Mouse (Mus musculus) heart, adult 2 months (tissue): ENCODE data around the gene Dynlrb2. TPM values are rescaled to one million over a fixed set of nuclear protein-coding genes. Genes with fewer than 3 reads are reported as not detected.
A peak's percentile ranks its signal among the peaks of the same experiment; 100 is the strongest.

Experiments used
- DNase-seq, 2 experiments: peaks; one replicate each; pipeline ENCODE4 v3.0.0; 2021
- H3K27ac ChIP-seq: fragments of 200-600 bp; 2 replicates; pipeline ENCODE4 v1.8.1; 2022
- H3K27me3 ChIP-seq: fragments of 200-500 bp; 2 replicates; pipeline ENCODE4 v1.6.1; 2012; ENCODE audit warnings: mild to moderate bottlenecking, low read length, inconsistent platforms, mixed read lengths; ENCODE audit not compliant: control insufficient read depth, insufficient read depth
- H3K36me3 ChIP-seq: fragments of 200-500 bp; 2 replicates; pipeline ENCODE4 v1.6.1; 2012; ENCODE audit warnings: low read length, inconsistent platforms; ENCODE audit not compliant: control insufficient read depth, insufficient read depth
- H3K4me1 ChIP-seq: fragments of 200-500 bp; 2 replicates; pipeline ENCODE4 v1.6.1; 2011; ENCODE audit warnings: low read length; ENCODE audit not compliant: control insufficient read depth, insufficient read depth
- H3K4me3 ChIP-seq: fragments of 200-600 bp; 2 replicates; pipeline ENCODE4 v1.8.1; 2022
- H3K79me2 ChIP-seq: fragments of 200-500 bp; replicated peaks from 2 replicates; pipeline ENCODE4 v1.6.1; 2012; ENCODE audit warnings: mild to moderate bottlenecking, inconsistent platforms, low read length, moderate library complexity, mixed read lengths; ENCODE audit not compliant: control insufficient read depth, insufficient read depth
- H3K9ac ChIP-seq: fragments of 200-500 bp; 2 replicates; pipeline ENCODE4 v1.6.1; 2012; ENCODE audit warnings: low read depth, mild to moderate bottlenecking, control low read depth, inconsistent platforms, low read length, mixed read lengths
- CTCF ChIP-seq: fragments of 200-600 bp; IDR thresholded peaks from 2 replicates; pipeline ENCODE4 v1.8.1; 2022; ENCODE audit warnings: antibody characterized with exemption, mild to moderate bottlenecking, moderate library complexity
- EP300 ChIP-seq: fragments of 200-500 bp; IDR thresholded peaks from 2 replicates; pipeline ENCODE4 v1.6.1; 2011; ENCODE audit warnings: low read depth, low read length, control low read depth; ENCODE audit not compliant: insufficient read depth
- POLR2A ChIP-seq: fragments of 200-500 bp; IDR thresholded peaks from 2 replicates; pipeline ENCODE4 v1.6.1; 2011; ENCODE audit warnings: mild to moderate bottlenecking, low read depth, low read length, control low read depth; ENCODE audit not compliant: insufficient read depth
- WGBS: fragments of 180-500 bp; shearing (Covaris S2); methylation state at CpG from one replicate; pipeline ENCODE4 v1.1.7; 2018; 5-methylcytosine and 5-hydroxymethylcytosine counted together
- intact Hi-C: fragments of 180-260 bp; cut with DNase I; formaldehyde crosslinking; loops from one replicate; pipeline ENCODE4 v1.15.1; 2025
- long read RNA-seq: library from polyadenylated mRNA; stranded (forward); transcript quantifications from one replicate; pipeline ENCODE4 v2.0.0, GENCODE M21; 2021
- polyA plus RNA-seq: library from polyadenylated mRNA; depleted of rRNA; stranded (reverse); fragments of >200 nt; gene quantifications from 2 replicates; pipeline ENCODE4 v1.2.3, GENCODE M21; 2012; rRNA removed
- total RNA-seq, 2 experiments: library from RNA; stranded (reverse); gene quantifications; 2 replicates each; pipeline ENCODE4 v1.2.3; 2021

Dynlrb2 gene
- total RNA-seq, result not detected
- polyA plus RNA-seq, result 5.4 TPM in 1 of 2 replicates, not detected in the other
- long read RNA-seq, result 0 reads

- H3K4me3 ChIP-seq, result peak within 1 kb of the TSS; percentile 49
- WGBS, result 4% methylated on average over 19 of the region's 19 CpGs
- no peaks in the 10 kb centered on the region for H3K36me3 ChIP-seq
- no peaks in the 10 kb centered on the region for H3K79me2 ChIP-seq
- no peak for TF ChIP-seq CTCF
- no peak for TF ChIP-seq EP300
- TF ChIP-seq POLR2A, result no peak
- intact Hi-C loops, result no loop called here
- H3K27me3 ChIP-seq, result no peaks in the 10 kb centered on the region
- H3K27ac ChIP-seq, result no peak within 1 kb of the TSS
- peak; percentile 80 to 89 for DNase-seq
- peak within 1 kb of the TSS; percentile 8; the same call in 1 of the 2 replicates for H3K9ac ChIP-seq
- peaks cover 1% of the 10 kb centered on the region; the same call in 1 of the 2 replicates for H3K4me1 ChIP-seq
Observed at GRCm38 (mm10) chr8:116504477-116505120, at the start of gene Dynlrb2. TSS of gene Dynlrb2 (plus strand) at chr8:116504974.

- 69% methylated on average over 11 of the region's 11 CpGs for WGBS
- DNase-seq, result no peak
- Histone ChIP-seq H3K4me1 (no peaks in the 10 kb centered on the region), H3K79me2 (no peaks in the 10 kb centered on the region), H3K27me3 (no peaks in the 10 kb centered on the region), H3K9ac (no peak overlapping the region), H3K4me3 (no peak overlapping the region), H3K27ac (no peak overlapping the region), H3K36me3 (no peaks in the 10 kb centered on the region)
- intact Hi-C loops, result no loop called here
- TF ChIP-seq POLR2A (no peak), EP300 (no peak), CTCF (no peak)
Observed at GRCm38 (mm10) chr8:116458569-116458968, 46.2 kb upstream of the Dynlrb2 start.

DNA sequence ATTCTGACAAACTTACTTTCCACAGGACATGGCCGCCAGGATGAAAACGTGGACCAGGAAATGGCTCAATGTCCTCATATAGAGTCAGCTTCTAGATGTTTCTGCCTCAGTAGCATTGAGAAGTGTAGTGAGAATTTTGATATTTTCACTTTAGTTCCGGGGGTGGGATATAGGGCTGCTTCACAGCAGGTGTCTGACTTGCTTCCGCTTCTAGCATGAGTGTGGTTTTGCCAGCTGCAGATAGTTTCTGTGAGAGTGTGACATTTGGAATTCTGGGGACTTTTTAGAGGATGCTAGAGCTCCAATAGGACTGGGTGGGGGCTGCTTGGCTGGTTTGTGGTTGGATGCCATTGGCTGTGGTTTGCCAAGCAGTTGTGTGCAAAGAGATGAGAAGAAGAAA, 43.3 kb upstream of the Dynlrb2 start:
- no peaks in the 10 kb centered on the region for H3K36me3 ChIP-seq
- no peaks in the 10 kb centered on the region for H3K27me3 ChIP-seq
- TF ChIP-seq POLR2A (no peak), CTCF (no peak)
- DNase-seq, result no peak
- H3K4me1 ChIP-seq, result no peaks in the 10 kb centered on the region
- no peak overlapping the region for H3K4me3 ChIP-seq
- no peaks in the 10 kb centered on the region for H3K79me2 ChIP-seq
- intact Hi-C loops, result no loop called here
- H3K9ac ChIP-seq, result no peak overlapping the region
- 72% methylated on average over 4 of the region's 4 CpGs for WGBS
- H3K27ac ChIP-seq, result no peak overlapping the region

- H3K27ac ChIP-seq, result no peak overlapping the region
- H3K4me1 ChIP-seq, result no peaks in the 10 kb centered on the region
- H3K4me3 ChIP-seq, result no peak overlapping the region
- 46% methylated on average over 7 of the region's 7 CpGs for WGBS
- no peak overlapping the region for H3K9ac ChIP-seq
- no peaks in the 10 kb centered on the region for H3K27me3 ChIP-seq
- no peak for TF ChIP-seq POLR2A
- no peak for TF ChIP-seq EP300
- TF ChIP-seq CTCF, result no peak
- no peaks in the 10 kb centered on the region for H3K79me2 ChIP-seq
- no peak for DNase-seq
- H3K36me3 ChIP-seq, result no peaks in the 10 kb centered on the region
- intact Hi-C loops, result no loop called here
Observed at GRCm38 (mm10) chr8:116466586-116466985, 38.2 kb upstream of the Dynlrb2 start.

- Histone ChIP-seq H3K36me3 (no peaks in the 10 kb centered on the region), H3K79me2 (no peaks in the 10 kb centered on the region), H3K4me3 (no peak overlapping the region), H3K4me1 (no peaks in the 10 kb centered on the region), H3K27me3 (no peaks in the 10 kb centered on the region), H3K9ac (no peak overlapping the region), H3K27ac (no peak overlapping the region)
- WGBS, result 52% methylated on average over 1 of the region's 1 CpGs
- no peak for TF ChIP-seq POLR2A
- TF ChIP-seq EP300, result no peak
- TF ChIP-seq CTCF, result no peak
- intact Hi-C loops, result no loop called here
- DNase-seq, result no peak
Observed at GRCm38 (mm10) chr8:116467027-116467426, 37.7 kb upstream of the Dynlrb2 start.

- Histone ChIP-seq H3K4me3 (no peak overlapping the region), H3K27me3 (no peaks in the 10 kb centered on the region), H3K4me1 (no peaks in the 10 kb centered on the region), H3K27ac (no peak overlapping the region), H3K36me3 (no peaks in the 10 kb centered on the region), H3K79me2 (no peaks in the 10 kb centered on the region), H3K9ac (no peak overlapping the region)
- no peak for TF ChIP-seq EP300
- no peak for TF ChIP-seq POLR2A
- no peak for TF ChIP-seq CTCF
- no peak for DNase-seq
- intact Hi-C loops, result no loop called here
- WGBS, result 39% methylated on average over 9 of the region's 9 CpGs
Observed at GRCm38 (mm10) chr8:116477941-116478340, 26.8 kb upstream of the Dynlrb2 start.
